11 mouse cellular contexts compared by ENCODE assay signal in genomic region chrX:93070290-93070611, GRCm38 (mm10).
A peak's percentile ranks its signal among the peaks of the same experiment; 100 is the strongest.
DNase-seq lines count a peak whose midpoint lies in the region; ATAC-seq and TF ChIP-seq lines count a peak whose summit lies in the region.
"Had no signal": no experiment of that assay in that cellular context is flagged by ENCODE, and none has a peak within 500 bp of the region (broad histone marks: within the 10 kb centered on the region; RNA-seq: fewer than 3 reads in every experiment).

No protein-coding gene starts in this region.

- H3K4me2 ChIP-seq in heart, embryonic 14.5 days (ENCODE audit: low read length) = peak overlapping the region; percentile 58
- H3K4me2 ChIP-seq in forebrain, embryonic 14.5 days (ENCODE audit: low read length) = peak overlapping the region; percentile 38
- peak overlapping the region; percentile 46 for H3K4me2 ChIP-seq in midbrain, embryonic 14.5 days (ENCODE audit: low read length)

- no peak for TF ChIP-seq CTCF in brain, embryonic 14.5 days (IDR thresholded peaks at IDR 0.05; ENCODE audit: borderline replicate concordance, extremely low read depth, insufficient read depth, insufficient read length)
- no peak for TF ChIP-seq CTCF in cerebellum, adult 2 months (IDR thresholded peaks at IDR 0.05; ENCODE audit: borderline replicate concordance, insufficient read depth, low read depth, low read length)

- no peak overlapping the region for H3K4me3 ChIP-seq in heart, embryonic 14.5 days (ENCODE audit: control insufficient read depth in 1 of 2, insufficient read depth in 1 of 2, low read depth in 1 of 2, low read length in 2 of 2)
- H3K4me3 ChIP-seq in heart, embryonic 10.5 days = no peak overlapping the region
- H3K4me3 ChIP-seq in forebrain, embryonic 14.5 days (ENCODE audit: low read depth, low read length) = no peak overlapping the region
- no peak overlapping the region for H3K4me3 ChIP-seq in midbrain, embryonic 14.5 days (replicated peaks; ENCODE audit: low read depth, low read length)
- no peak overlapping the region for H3K4me3 ChIP-seq in cerebellum, adult 2 months (replicated peaks; ENCODE audit: insufficient read depth, low read depth, low read length)

- no peak overlapping the region for H3K9ac ChIP-seq in heart, embryonic 14.5 days (ENCODE audit: low read length)
- no peak overlapping the region for H3K9ac ChIP-seq in forebrain, embryonic 14.5 days (ENCODE audit: low read length)
- no peak overlapping the region for H3K9ac ChIP-seq in midbrain, embryonic 14.5 days (replicated peaks; ENCODE audit: low read length)

- no peaks in the 10 kb centered on the region for H3K27me3 ChIP-seq in heart, embryonic 14.5 days (ENCODE audit: control insufficient read depth, insufficient read depth, low read length)
- no peaks in the 10 kb centered on the region for H3K27me3 ChIP-seq in heart, embryonic 10.5 days (ENCODE audit: insufficient read depth, poor library complexity, severe bottlenecking)
- H3K27me3 ChIP-seq in forebrain, embryonic 14.5 days (replicated peaks; ENCODE audit: control insufficient read depth, insufficient read depth, low read length) = no peaks in the 10 kb centered on the region
- no peaks in the 10 kb centered on the region for H3K27me3 ChIP-seq in midbrain, embryonic 14.5 days (ENCODE audit: control insufficient read depth, insufficient read depth, low read length)
- no peaks in the 10 kb centered on the region for H3K27me3 ChIP-seq in cerebellum, adult 2 months (ENCODE audit: control insufficient read depth, insufficient read depth, low read length)

- TF ChIP-seq POLR2A in brain, embryonic 14.5 days (IDR thresholded peaks at IDR 0.05; ENCODE audit: borderline replicate concordance, extremely low read depth, insufficient read depth, insufficient read length, poor library complexity, severe bottlenecking) = no peak
- TF ChIP-seq POLR2A in cerebellum, adult 2 months (IDR thresholded peaks at IDR 0.05; ENCODE audit: borderline replicate concordance, insufficient read depth, low read length) = no peak

- no peaks in the 10 kb centered on the region for H3K36me3 ChIP-seq in heart, embryonic 14.5 days (ENCODE audit: control insufficient read depth, insufficient read depth, low read length)
- no peaks in the 10 kb centered on the region for H3K36me3 ChIP-seq in heart, embryonic 10.5 days
- no peaks in the 10 kb centered on the region for H3K36me3 ChIP-seq in forebrain, embryonic 14.5 days (ENCODE audit: control insufficient read depth, insufficient read depth, low read length)
- no peaks in the 10 kb centered on the region for H3K36me3 ChIP-seq in midbrain, embryonic 14.5 days (ENCODE audit: control insufficient read depth, insufficient read depth, low read length)
- H3K36me3 ChIP-seq: G1E had no signal

- H3K4me1 ChIP-seq in heart, embryonic 14.5 days (ENCODE audit: control insufficient read depth in 2 of 2, insufficient read depth in 2 of 2, low read length in 2 of 2) = no peaks in the 10 kb centered on the region
- H3K4me1 ChIP-seq in heart, embryonic 10.5 days = no peaks in the 10 kb centered on the region
- H3K4me1 ChIP-seq in forebrain, embryonic 14.5 days (ENCODE audit: control insufficient read depth, insufficient read depth, low read length) = no peaks in the 10 kb centered on the region
- H3K4me1 ChIP-seq in midbrain, embryonic 14.5 days (ENCODE audit: control insufficient read depth, insufficient read depth, low read length) = no peaks in the 10 kb centered on the region
- no peaks in the 10 kb centered on the region for H3K4me1 ChIP-seq in cerebellum, adult 2 months (ENCODE audit: control insufficient read depth, insufficient read depth, low read length)

- ATAC-seq in heart, embryonic 14.5 days (ENCODE audit: insufficient number of reproducible peaks, insufficient read depth, low FRiP score, low read depth) = no peak
- peak; percentile 90 for ATAC-seq in forebrain, embryonic 14.5 days
- no peak for ATAC-seq in midbrain, embryonic 14.5 days (ENCODE audit: low FRiP score, low TSS enrichment)
- ATAC-seq: lung, postnatal 0 days had no signal

- 49% methylated on average over 5 of the region's 5 CpGs for WGBS in heart, embryonic 14.5 days
- WGBS in heart, embryonic 10.5 days = 50% methylated on average over 5 of the region's 5 CpGs
- WGBS in forebrain, embryonic 14.5 days = 36% methylated on average over 5 of the region's 5 CpGs
- WGBS in midbrain, embryonic 14.5 days = 30% methylated on average over 5 of the region's 5 CpGs
- 29% methylated on average over 5 of the region's 5 CpGs for WGBS in cerebellum, adult 2 months

- DNase-seq in heart, embryonic 10.5 days (ENCODE audit: low spot score) = no peak
- peak; percentile 87 for DNase-seq in brain, embryonic 14.5 days (ENCODE audit: low read depth)
- peak; percentile 79 for DNase-seq in forebrain, embryonic 14.5 days (ENCODE audit: low spot score)
- peak; percentile 8 for DNase-seq in midbrain, embryonic 14.5 days
- no peak for DNase-seq in right cerebral cortex, adult 2 months (ENCODE audit: low spot score in 2 of 2)
- no peak for DNase-seq in cerebellum, adult 2 months
- no peak for DNase-seq in embryo, embryonic 10 days (ENCODE audit: low spot score)
- DNase-seq: gastrocnemius, postnatal 25 days had no signal

- H3K9me3 ChIP-seq in heart, embryonic 14.5 days (ENCODE audit: control insufficient read depth, low read length) = no peaks in the 10 kb centered on the region
- H3K9me3 ChIP-seq in heart, embryonic 10.5 days = no peaks in the 10 kb centered on the region
- H3K9me3 ChIP-seq in forebrain, embryonic 14.5 days (replicated peaks; ENCODE audit: control insufficient read depth, low read length) = no peaks in the 10 kb centered on the region
- H3K9me3 ChIP-seq in midbrain, embryonic 14.5 days (ENCODE audit: control insufficient read depth, low read length) = no peaks in the 10 kb centered on the region
- H3K9me3 ChIP-seq: G1E had no signal

- H3K27ac ChIP-seq in heart, embryonic 14.5 days (replicated peaks in 1 of 2; ENCODE audit: control insufficient read depth in 1 of 2, insufficient read depth in 1 of 2, low read depth in 2 of 2, low read length in 2 of 2) = no peak overlapping the region
- H3K27ac ChIP-seq in heart, embryonic 10.5 days = no peak overlapping the region
- H3K27ac ChIP-seq in forebrain, embryonic 14.5 days (ENCODE audit: low read depth, low read length) = 0 out of 2 replicates have a peak overlapping the region, but pooled peaks have one; percentile 39
- no peak overlapping the region for H3K27ac ChIP-seq in midbrain, embryonic 14.5 days (replicated peaks; ENCODE audit: low read depth, low read length)
- no peak overlapping the region for H3K27ac ChIP-seq in cerebellum, adult 2 months (ENCODE audit: insufficient read depth, low read length)

Comparison
In these comparisons a context has a peak if more than half of its experiments do, and no peak if none do; other contexts are left out.
1. DNase-seq: peak in brain, embryonic 14.5 days (single experiment), forebrain, embryonic 14.5 days (single experiment) and midbrain, embryonic 14.5 days (single experiment); none in heart, embryonic 10.5 days (single experiment), right cerebral cortex, adult 2 months (0 of 2), cerebellum, adult 2 months (0 of 2) and embryo, embryonic 10 days (single experiment).
2. Peak in every context shown above with its lines, with median percentiles within 50 percentile points of each other: H3K4me2 ChIP-seq.